Mouse (Mus musculus): Measurements from ENCODE around the gene Aox1.
A peak's percentile ranks its signal among the peaks of the same experiment; 100 is the strongest.

Aox1 gene

DNA sequence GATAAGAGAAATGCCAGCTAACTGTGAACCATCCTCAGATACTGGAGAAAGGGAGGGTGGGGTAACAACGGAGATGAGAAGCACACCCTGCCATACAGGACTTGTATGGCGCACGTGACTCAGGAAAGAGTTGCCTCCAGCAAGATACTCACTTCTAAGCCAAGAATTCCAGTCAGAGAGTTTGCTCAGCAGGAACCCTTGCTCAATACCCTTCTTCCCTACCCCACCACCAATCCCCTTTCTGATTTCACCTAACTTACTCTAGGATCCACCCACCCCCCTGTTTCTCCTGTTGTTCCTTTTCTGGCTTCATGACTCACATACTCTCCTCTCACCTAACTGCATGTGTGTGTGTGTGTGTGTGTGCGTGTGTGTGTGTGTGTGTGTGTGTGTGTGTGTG lies 81.6 kb downstream of the Aox1 start:
- DNase-seq (ENCODE audit: low spot score): no peak

DNA sequence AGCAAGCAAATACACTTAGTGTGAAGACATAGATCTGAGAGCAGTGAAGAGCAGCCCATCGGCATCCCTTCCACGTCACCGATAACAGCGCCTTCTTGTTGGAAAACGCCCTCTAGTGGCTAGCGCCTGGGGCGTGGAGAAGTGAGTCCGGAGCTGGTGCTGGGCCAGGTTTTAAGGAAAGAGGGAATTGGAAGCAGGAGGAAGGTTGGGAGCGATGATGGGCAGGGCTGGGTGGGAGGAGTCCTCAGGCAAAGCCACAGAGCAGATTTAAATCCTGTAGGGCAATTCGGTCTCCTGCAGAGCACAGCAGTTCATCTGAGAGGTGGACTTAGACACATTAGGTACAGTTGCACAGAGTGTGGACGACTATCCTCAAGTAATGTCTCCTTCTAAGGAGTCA lies 83.1 kb downstream of the Aox1 start, which contains the start of gene Aox3:
Aox3 (plus strand) TSS at position 251 of the 400 bp plus-strand sequence.
- DNase-seq (ENCODE audit: low spot score): peak; percentile 34

DNA sequence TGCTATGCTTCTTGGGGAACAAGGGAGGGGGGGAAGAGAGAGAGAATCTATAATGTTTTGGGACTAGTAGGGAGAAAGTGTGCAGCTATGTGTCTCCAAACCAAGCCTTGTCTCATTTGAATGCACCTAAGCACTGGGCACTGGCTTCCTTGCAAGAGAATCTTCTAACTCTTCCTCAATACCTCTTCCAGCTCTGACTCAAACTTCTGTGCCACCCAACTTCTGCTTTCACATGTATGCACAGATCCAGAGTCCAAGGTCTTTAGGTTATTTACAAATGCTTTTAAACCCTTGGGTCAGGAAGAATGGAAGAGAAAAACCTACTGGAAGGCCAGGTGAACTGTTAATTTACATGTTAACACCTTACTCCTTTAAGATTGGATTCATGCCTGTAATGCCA lies 83.7 kb downstream of the Aox1 start:
- no peak for DNase-seq (ENCODE audit: low spot score)

DNA sequence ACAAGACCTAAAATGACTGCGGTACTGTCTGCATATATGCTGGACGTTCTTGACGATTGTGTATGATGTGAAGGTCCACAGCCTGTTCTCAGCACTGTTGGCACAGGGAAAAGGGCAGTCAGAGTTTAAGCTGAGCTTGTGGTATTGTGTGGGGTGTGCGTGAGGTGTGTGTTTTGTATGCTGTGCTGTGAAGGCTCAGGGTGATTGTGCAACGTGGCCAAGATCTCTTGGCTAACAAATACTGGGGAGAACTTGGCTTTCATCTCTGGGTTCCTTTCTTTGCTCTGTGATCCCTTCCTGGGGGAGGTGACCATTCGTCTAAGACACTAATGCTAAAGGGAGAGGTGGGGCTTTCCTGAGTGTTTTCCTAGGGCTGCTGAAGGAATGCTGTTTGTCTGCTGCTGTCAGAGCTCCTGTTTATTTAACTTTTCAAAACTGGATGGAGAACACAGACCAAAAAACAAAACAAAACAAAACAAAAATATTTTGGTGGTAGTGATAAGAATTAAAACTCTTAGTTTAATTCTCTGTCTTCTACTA lies 84.4 kb downstream of the Aox1 start:
- no peak for DNase-seq (ENCODE audit: low spot score)

DNA sequence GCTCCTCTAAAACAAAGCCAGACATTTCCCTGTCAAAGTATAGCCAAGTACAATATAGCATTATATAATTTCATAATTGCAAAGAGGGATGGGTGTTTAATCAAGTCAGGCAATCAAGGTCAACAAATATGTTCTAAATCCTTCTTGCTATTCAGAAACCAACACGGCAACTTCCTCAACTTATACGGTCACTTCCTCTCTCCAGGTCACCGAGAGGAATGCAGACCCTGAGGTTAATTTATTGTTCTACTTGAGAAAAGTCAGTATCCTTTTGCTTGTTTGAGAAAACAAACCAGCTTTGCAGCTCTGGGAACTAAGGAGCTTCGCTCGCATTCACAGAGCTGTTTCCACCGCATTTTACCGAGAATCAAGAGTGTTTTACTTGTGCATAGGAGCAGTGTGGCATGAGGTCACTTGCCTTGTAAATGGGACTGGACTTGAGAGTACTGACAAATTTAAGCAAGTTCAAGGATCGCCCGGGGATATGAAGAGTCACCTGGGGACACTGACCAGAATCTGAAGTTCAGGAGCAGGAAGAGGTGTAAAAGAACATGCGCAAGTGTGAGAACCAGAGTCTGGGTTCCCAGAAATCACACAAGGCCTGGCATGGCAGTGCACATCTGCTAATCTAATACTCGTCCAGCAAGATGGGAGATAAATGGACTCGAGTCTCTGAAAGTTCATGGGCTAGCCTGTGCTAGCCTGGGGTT lies 85.1 kb downstream of the Aox1 start:
- no peak for DNase-seq (ENCODE audit: low spot score)

DNA sequence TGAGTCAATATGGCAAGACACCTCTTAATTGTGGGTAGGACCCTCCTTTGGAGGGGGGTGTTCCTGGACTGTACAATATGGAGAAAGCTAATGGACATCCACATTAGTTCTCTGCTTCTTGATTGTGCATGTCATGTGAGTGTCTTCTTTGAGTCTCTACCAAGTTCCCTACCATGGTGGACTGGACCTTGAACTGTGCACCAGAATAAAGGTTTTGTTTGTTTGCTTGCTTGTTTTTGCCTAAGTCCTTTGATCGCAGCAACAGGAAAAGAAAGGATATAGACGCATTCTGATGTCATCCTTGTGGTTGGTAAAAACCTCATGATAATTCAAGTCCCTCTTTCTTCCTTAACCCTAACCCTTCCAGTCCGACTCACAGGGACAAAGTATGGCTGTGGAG lies 88.5 kb downstream of the Aox1 start:
- no peak for DNase-seq (ENCODE audit: low spot score)

DNA sequence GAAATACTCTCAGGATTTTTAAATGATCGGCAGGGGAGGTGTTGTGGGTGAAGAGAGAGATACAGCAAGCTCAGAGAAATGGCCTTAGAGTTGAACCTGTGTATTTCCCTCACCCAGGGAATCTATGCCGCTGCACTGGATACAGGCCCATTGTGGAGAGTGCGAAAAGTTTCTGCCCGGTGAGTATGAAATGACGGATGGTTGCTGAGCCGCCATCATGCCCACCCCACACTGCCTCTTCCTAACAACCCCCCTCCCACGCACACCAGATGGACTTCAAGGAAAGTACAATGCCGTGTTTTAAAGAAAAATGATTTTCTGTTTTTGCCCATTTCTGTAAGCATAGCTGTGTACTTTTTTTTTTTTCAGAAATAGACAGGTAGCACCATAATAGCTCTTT lies 95.2 kb downstream of the Aox1 start:
- DNase-seq (ENCODE audit: low spot score): no peak

DNA sequence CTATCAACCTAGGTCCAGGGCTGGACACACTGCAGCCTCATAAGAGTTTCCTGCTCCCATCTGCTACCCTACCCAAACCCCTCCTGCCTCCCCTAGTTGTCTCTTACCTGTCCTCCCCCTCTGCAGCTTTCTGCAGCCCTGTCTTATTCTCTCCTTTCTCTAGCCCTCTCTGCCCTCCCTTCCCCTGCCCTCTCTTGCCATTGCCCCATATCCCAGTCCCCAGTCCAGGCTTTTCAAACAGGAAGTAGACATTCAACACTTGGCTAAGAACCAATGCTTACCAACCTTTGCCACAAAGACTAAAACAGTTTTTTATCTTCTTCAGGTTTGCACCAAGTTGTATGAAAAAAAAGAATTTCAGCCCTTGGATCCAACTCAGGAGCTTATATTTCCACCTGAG lies 108.2 kb downstream of the Aox1 start:
- DNase-seq (ENCODE audit: low spot score): no peak

DNA sequence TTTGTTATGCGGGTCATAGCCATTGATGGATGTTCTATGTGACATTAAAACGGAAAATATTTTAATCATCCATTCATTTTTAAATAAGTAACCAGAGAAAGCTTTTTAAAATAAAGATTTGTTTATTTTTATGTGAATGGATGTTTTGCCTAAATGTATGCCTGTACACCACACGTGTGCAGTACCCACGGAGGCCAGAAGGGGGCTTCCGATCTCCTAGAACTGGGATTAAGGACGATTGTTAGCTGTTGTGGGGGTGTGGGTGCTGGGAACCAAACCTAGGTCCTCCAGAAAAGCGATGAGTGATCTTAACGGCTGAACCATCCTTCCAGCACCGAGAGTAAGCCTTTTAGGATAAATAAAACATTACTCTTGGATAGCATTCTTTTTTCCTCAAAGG lies 109.3 kb downstream of the Aox1 start:
- no peak for DNase-seq (ENCODE audit: low spot score)

DNA sequence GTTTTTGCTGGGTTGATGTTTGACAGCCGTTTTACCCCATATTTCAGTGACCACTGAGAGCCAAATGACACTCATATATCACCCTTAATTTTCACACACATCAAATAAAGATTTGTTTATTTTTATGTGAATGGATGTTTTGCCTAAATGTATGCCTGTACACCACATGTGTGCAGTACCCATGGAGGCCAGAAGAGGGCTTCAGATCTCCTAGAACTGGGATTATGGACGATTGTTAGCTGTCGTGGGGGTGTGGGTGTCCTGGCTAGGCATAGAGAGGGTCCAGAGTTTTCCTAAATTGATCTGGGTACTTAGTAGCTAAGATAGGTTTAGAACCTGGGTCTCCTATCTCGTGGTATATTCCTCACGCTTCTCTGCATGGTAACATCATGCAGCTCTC lies 110.9 kb downstream of the Aox1 start:
- DNase-seq (ENCODE audit: low spot score): no peak

DNA sequence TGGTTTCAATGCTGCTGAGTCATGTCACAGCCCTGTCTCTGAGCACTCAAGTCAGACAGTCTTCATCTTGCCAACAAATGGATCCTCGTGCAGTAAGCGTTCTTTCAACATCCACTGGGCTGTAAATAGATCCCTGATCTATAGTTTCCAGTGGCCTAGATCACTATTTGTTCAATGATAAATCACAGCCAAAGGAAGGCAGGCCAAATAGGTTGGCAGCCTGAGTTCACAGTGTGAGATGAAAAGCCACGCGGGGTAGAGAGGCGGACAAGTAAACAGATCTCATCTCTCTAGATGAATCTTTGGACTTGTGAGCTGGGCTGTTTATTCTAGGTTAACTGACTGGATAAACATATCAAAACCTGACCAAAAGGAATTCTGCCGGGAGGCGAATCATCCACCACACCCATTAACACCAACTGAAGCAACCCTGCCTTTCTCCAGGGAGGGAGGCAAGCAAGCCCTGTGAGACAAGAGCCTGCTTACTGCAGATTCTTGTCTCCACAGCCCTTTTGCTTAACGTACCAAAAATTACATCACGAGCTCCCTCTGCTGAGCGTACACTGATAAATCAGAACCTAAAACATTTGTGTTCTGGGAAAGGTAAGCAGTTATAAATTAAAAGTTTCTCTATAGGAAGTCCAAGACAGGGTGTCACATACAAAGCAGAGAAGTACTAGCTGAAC lies 114.8 kb downstream of the Aox1 start:
- DNase-seq (ENCODE audit: low spot score): peak; percentile 49

DNA sequence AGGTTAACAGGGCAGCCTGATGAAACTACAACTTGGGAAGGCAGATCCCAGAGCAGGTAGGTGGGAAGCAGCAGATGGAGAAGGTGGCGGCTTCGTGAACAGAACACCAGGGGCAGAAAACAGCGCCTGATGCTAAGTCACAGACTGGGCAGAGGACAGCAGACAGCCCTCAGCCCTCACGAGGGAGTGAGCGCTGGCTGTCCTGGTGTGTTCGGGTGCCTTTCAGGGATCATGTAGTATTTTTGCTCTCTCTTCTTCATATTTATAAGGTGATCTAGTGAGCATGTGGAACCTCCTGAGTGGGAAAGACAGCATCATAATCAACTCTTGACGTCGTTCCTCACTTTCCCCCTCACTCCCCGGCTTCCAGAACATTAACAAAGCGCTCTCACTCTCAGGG lies 116.3 kb downstream of the Aox1 start:
- no peak for DNase-seq (ENCODE audit: low spot score)

DNA sequence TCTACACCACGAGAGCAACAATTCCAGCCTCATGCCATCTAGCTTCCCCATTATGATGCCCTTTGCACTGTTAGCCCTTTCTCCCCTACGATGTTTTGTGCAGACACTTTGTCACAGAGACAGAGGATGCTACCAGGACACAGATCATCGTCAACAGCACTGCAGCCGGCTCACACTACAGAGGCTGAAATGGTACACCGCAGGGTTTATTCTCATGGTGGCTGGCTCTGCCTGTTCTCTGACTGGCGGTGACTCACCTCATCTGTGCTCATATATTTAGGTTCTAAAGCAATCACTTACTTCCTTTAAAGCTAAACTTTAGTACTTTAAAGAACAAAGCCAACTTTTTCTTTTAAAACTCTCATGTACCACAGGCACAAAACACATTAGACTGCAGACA lies 118.0 kb downstream of the Aox1 start:
- no peak for DNase-seq (ENCODE audit: low spot score)

DNA sequence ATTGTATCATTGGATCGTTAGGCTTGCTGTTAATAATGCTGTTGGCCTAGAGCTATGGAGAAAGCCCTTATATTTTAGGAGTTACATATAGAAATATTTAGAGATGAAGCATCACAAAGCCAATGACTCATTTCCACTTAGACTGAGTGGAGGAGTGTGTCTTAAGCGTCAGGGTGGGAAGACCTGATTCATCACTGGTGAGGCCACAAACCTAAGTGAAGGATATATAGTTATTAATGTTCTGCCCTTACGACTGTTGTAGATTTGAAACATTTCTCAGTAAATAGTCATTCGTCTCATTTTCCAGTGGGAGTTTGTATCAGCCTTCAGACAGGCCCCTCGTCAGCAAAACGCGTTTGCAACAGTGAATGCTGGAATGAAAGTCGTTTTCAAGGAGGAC lies 122.5 kb downstream of the Aox1 start:
- no peak for DNase-seq (ENCODE audit: low spot score)
